Comparison of ENCODE assay signal across 8 mouse cellular contexts in genomic region chr4:141204580-141205061, GRCm38 (mm10). TPM values are rescaled to one million over a fixed set of nuclear protein-coding genes. Genes with fewer than 3 reads are reported as not detected.
DNase-seq lines count a peak whose midpoint lies in the region; ATAC-seq and TF ChIP-seq lines count a peak whose summit lies in the region.

No protein-coding gene starts in this region.

- no peak for ATAC-seq in cerebellum, adult (ENCODE audit: insufficient number of reproducible peaks, low FRiP score, low TSS enrichment)

- peak; percentile 89 for DNase-seq in heart, adult 11 months
- no peak for DNase-seq in heart, embryonic 10.5 days (ENCODE audit: low spot score)
- peak; percentile 30 for DNase-seq in thymus, adult 2 months
- no peak for DNase-seq in thymus, adult 18-20 months
- DNase-seq in heart, postnatal 14 days: peak; percentile 48 to 57
- peak; percentile 47 to 72 for DNase-seq in lung, postnatal 4 days
- no peak for DNase-seq in urinary bladder, postnatal 4 days (ENCODE audit: low spot score in 2 of 2)

- peaks cover 22% of the 10 kb centered on the region for H3K4me1 ChIP-seq in heart, embryonic 10.5 days
- no peaks in the 10 kb centered on the region; the same call in none of the 2 replicates for H3K4me1 ChIP-seq in thymus, adult 2 months (replicated peaks; ENCODE audit: control insufficient read depth, insufficient read depth, low read length)

- peaks cover 32% of the 10 kb centered on the region for H3K36me3 ChIP-seq in heart, embryonic 10.5 days
- peaks cover 12% of the 10 kb centered on the region for H3K36me3 ChIP-seq in thymus, adult 2 months (ENCODE audit: control insufficient read depth, insufficient read depth, low read length)

- H3K9me3 ChIP-seq in heart, embryonic 10.5 days: no peaks in the 10 kb centered on the region

- H3K27ac ChIP-seq in heart, embryonic 10.5 days: no peak overlapping the region
- H3K27ac ChIP-seq in thymus, adult 2 months (ENCODE audit: control insufficient read depth, insufficient read depth, low read length): no peak overlapping the region

- no peak overlapping the region for H3K4me3 ChIP-seq in heart, embryonic 10.5 days
- no peak overlapping the region for H3K4me3 ChIP-seq in thymus, adult 2 months (ENCODE audit: control insufficient read depth, insufficient read depth, low read length)

- 41% methylated on average over 4 of the region's 4 CpGs for WGBS in heart, embryonic 10.5 days
- WGBS in thymus, adult 2 months: 84% methylated on average over 4 of the region's 4 CpGs

- no peaks in the 10 kb centered on the region for H3K27me3 ChIP-seq in heart, embryonic 10.5 days (ENCODE audit: insufficient read depth, poor library complexity, severe bottlenecking)
- H3K27me3 ChIP-seq in thymus, adult 2 months (ENCODE audit: control insufficient read depth, insufficient read depth, low read length): no peaks in the 10 kb centered on the region

- no peak for TF ChIP-seq POLR2A in thymus, adult 2 months (IDR thresholded peaks at IDR 0.05; ENCODE audit: control insufficient read depth, extremely low read depth, insufficient read depth, low read length, poor library complexity)

- intact Hi-C loops in heart, postnatal 14 days (cut with DNase I): loop anchor here (5.0 kb wide), 1 partner anchor 57 kb away; the partner anchor contains the start of gene Fbxo42

- TF ChIP-seq CTCF in thymus, adult 2 months (IDR thresholded peaks at IDR 0.05; ENCODE audit: borderline replicate concordance, control insufficient read depth, extremely low read depth, insufficient read depth, low read length, poor library complexity): no peak

RNA-seq across cellular contexts. Expression of gene Rsg1, which starts 9.1 kb away (rescaled TPM):
- 2.6 and 4.0 TPM in 2 replicates for polyA plus RNA-seq in heart, embryonic 10.5 days (2016; fragmentation: Nextera tagmentation; extraction: Ambion mirVana)
- 3.5 and 3.6 TPM in 2 replicates for polyA plus RNA-seq in thymus, adult 2 months (2012; rRNA removed)
- under 1 TPM; 0.68 to 0.86 TPM for total RNA-seq in heart, postnatal 14 days (2021)

RNA-seq across cellular contexts. Expression of gene Arhgef19, which starts 34.7 kb away (rescaled TPM):
- 1.2 and 3.7 TPM in 2 replicates for polyA plus RNA-seq in heart, embryonic 10.5 days (2016; fragmentation: Nextera tagmentation; extraction: Ambion mirVana)
- 2.6 and 2.8 TPM in 2 replicates for polyA plus RNA-seq in thymus, adult 2 months (2012; rRNA removed)
- total RNA-seq in heart, postnatal 14 days (2021): 10 to 100 TPM; 20.7 TPM

RNA-seq across cellular contexts. Expression of gene Fbxo42, which starts 56.9 kb away (rescaled TPM):
- polyA plus RNA-seq in heart, embryonic 10.5 days (2016; fragmentation: Nextera tagmentation; extraction: Ambion mirVana): 16.3 and 21.8 TPM in 2 replicates
- 29.1 and 29.3 TPM in 2 replicates for polyA plus RNA-seq in thymus, adult 2 months (2012; rRNA removed)
- total RNA-seq in heart, postnatal 14 days (2021): 10 to 100 TPM; 13.0 to 13.5 TPM

Comparison
In these comparisons a context has a peak if more than half of its experiments do, and no peak if none do; other contexts are left out.
1. DNase-seq: peak in heart, adult 11 months (single experiment), thymus, adult 2 months (single experiment), heart, postnatal 14 days (2 of 2) and lung, postnatal 4 days (2 of 2); none in heart, embryonic 10.5 days (single experiment), thymus, adult 18-20 months (0 of 2) and urinary bladder, postnatal 4 days (0 of 2).